Mouse (Mus musculus) neural tube, embryonic 14.5 days (tissue): ENCODE data around the gene Ino80d. TPM values are rescaled to one million over a fixed set of nuclear protein-coding genes. Genes with fewer than 3 reads are reported as not detected.

Experiments
- ATAC-seq: fragments of 200-750 bp; cut with Nextera tagmentation; 2 replicates; pipeline ENCODE4 v1.8.0; 2017; ENCODE audit warnings: low read depth, mild to moderate bottlenecking, moderate TSS enrichment, moderate library complexity
- H3K27ac ChIP-seq: fragments of 300-500 bp; sonication (generic); 2 replicates; pipeline ENCODE4 v1.5.1; 2014; ENCODE audit warnings: low read depth, mild to moderate bottlenecking, control low read depth, low read length, moderate library complexity, mixed read lengths
- H3K27me3 ChIP-seq: fragments of 300-500 bp; sonication (generic); 2 replicates; pipeline ENCODE4 v1.6.1; 2014; ENCODE audit warnings: low read length; ENCODE audit not compliant: control insufficient read depth, insufficient read depth
- H3K36me3 ChIP-seq: fragments of 300-500 bp; sonication (generic); 2 replicates; pipeline ENCODE4 v1.6.1; 2014; ENCODE audit warnings: low read length, mixed read lengths; ENCODE audit not compliant: control insufficient read depth, insufficient read depth
- H3K4me1 ChIP-seq: fragments of 300-500 bp; sonication (generic); 2 replicates; pipeline ENCODE4 v1.6.1; 2014; ENCODE audit warnings: low read length; ENCODE audit not compliant: control insufficient read depth, insufficient read depth
- H3K4me2 ChIP-seq: fragments of 300-500 bp; sonication (generic); 2 replicates; pipeline ENCODE4 v1.6.1; 2014; ENCODE audit warnings: mild to moderate bottlenecking, low read depth, low read length, control low read depth
- H3K4me3 ChIP-seq: fragments of 300-500 bp; sonication (generic); 2 replicates; pipeline ENCODE4 v1.5.1; 2014; ENCODE audit warnings: low read depth, low read length, control low read depth, mixed read lengths
- H3K9ac ChIP-seq: fragments of 300-500 bp; sonication (generic); replicated peaks from 2 replicates; pipeline ENCODE4 v1.6.1; 2014; ENCODE audit warnings: low read depth, mild to moderate bottlenecking, control low read depth, low read length, mixed read lengths
- H3K9me3 ChIP-seq: fragments of 300-500 bp; sonication (generic); 2 replicates; pipeline ENCODE4 v1.6.1; 2016; ENCODE audit warnings: low read length; ENCODE audit not compliant: control insufficient read depth
- WGBS: fragments of 180-500 bp; shearing (Covaris S2); extraction: QIAGEN DNeasy Blood & Tissue Kit; methylation state at CpG from one replicate; pipeline ENCODE4 v1.1.7; 2014; 5-methylcytosine and 5-hydroxymethylcytosine counted together
- polyA plus RNA-seq: library from polyadenylated mRNA; unstranded; fragments of >200 nt; fragmentation: Nextera tagmentation; extraction: Ambion mirVana; gene quantifications from 2 replicates; pipeline ENCODE4 v1.2.1, GENCODE M21; 2014

The Ino80d gene
- polyA plus RNA-seq, 1 experiment from 2014 or later: 13.7 TPM

DNA sequence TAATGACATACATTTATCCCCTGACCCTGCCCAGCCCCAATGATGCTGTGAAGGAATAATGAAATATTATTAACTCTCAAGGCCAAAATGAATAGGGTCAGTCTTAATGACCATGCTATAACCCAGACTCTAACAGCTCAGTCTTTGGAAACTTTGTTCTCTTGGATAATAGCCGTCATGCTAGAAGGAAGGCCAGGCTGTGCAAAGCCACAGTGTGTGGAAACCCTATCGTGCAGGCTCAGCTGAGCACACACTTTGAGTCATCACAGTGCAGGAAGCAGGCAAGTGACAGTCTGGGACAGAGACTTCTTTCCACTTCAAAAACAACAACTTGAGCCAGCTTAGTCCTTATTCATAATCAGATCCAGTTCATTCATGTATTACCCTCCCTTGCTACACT lies 126.9 kb downstream of the Ino80d start:
- no peak for ATAC-seq
- 58% methylated on average over 2 of the region's 2 CpGs for WGBS

DNA sequence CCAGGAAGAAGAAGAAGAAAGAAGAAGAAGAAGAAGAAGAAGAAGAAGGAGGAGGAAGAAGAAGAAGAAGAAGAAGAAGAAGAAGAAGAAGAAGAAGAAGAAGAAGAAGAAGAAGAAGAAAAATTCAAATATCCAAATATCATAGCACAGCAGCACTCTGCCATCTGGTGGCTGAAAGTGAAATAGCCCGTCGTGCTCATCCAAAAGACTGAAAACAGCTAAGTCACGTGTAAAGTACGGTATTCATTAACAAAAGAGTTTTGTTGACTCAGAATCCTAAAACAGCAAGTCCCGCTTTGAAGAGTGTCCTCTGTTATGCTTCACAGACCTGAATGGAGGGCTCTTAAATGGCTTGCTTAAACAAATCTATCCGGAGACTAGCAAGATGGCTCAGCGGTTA lies 128.2 kb downstream of the Ino80d start:
- Histone ChIP-seq H3K36me3 (no peaks in the 10 kb centered on the region), H3K4me3 (no peak overlapping the region)

More for the DNA sequence above, 126.9 kb downstream of the Ino80d start:
- no peak overlapping the region for H3K4me2 ChIP-seq
- H3K27ac ChIP-seq: no peak overlapping the region
- H3K27me3 ChIP-seq: no peaks in the 10 kb centered on the region
- H3K4me3 ChIP-seq: no peak overlapping the region
- H3K36me3 ChIP-seq: no peaks in the 10 kb centered on the region
- H3K9ac ChIP-seq: no peak overlapping the region
- no peaks in the 10 kb centered on the region for H3K9me3 ChIP-seq
- no peaks in the 10 kb centered on the region for H3K4me1 ChIP-seq

DNA sequence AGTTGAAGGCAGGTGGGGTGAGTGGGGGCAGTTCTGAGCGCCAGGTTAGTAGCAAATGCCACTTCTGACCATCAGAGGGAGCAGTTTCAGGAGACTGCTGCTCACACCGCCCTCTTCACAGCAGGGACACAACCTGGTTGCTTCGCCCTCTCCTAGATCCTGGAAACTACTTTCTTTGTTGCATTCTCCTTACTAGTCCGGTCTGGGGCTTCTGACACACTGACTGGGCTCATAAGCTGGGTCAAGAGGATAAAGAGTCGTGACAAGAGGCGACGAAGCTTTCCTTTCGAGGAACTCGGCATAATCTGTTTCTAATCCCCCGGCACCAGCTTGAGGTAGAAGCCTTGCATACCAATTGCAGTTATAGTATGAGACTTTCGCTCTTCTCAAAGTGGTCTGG lies 129.9 kb downstream of the Ino80d start:
- Histone ChIP-seq H3K36me3 (no peaks in the 10 kb centered on the region), H3K4me2 (no peak overlapping the region), H3K9me3 (no peaks in the 10 kb centered on the region), H3K9ac (no peak overlapping the region), H3K4me3 (no peak overlapping the region), H3K4me1 (no peaks in the 10 kb centered on the region), H3K27ac (no peak overlapping the region), H3K27me3 (no peaks in the 10 kb centered on the region)
- no peak for ATAC-seq
- WGBS: 40% methylated on average over 11 of the region's 11 CpGs

More for the DNA sequence above, 128.2 kb downstream of the Ino80d start:
- H3K4me1 ChIP-seq: no peaks in the 10 kb centered on the region
- peak overlapping the region; percentile 33; the same call in 1 of the 2 replicates for H3K4me2 ChIP-seq
- ATAC-seq: no peak
- H3K27ac ChIP-seq: no peak overlapping the region
- H3K9me3 ChIP-seq: no peaks in the 10 kb centered on the region
- H3K9ac ChIP-seq: no peak overlapping the region
- 15% methylated on average over 7 of the region's 7 CpGs for WGBS
- H3K27me3 ChIP-seq: no peaks in the 10 kb centered on the region

DNA sequence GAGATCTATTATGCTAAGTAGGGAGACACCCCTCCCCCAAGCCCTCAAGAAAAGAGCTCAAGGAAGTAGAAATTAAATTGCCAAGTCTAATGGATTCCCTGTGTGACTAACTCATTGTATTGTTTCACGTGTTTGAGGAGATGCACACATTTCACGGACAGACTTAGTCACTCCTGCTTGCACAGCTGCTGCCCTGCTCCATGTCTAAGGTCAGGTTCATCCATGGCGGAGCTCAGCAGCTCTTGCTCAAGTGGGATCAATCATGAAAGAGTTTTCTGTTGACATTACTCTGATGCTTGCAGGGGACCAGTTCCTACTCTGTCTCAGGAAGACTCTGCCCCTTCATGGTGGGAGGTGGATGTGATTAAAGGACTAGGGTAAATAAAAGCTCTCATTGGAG lies 137.7 kb downstream of the Ino80d start:
- Histone ChIP-seq H3K4me3 (no peak overlapping the region), H3K4me1 (no peaks in the 10 kb centered on the region), H3K27me3 (no peaks in the 10 kb centered on the region), H3K4me2 (no peak overlapping the region), H3K36me3 (no peaks in the 10 kb centered on the region), H3K9ac (no peak overlapping the region), H3K27ac (no peak overlapping the region), H3K9me3 (no peaks in the 10 kb centered on the region)
- ATAC-seq: no peak
- 39% methylated on average over 3 of the region's 3 CpGs for WGBS

DNA sequence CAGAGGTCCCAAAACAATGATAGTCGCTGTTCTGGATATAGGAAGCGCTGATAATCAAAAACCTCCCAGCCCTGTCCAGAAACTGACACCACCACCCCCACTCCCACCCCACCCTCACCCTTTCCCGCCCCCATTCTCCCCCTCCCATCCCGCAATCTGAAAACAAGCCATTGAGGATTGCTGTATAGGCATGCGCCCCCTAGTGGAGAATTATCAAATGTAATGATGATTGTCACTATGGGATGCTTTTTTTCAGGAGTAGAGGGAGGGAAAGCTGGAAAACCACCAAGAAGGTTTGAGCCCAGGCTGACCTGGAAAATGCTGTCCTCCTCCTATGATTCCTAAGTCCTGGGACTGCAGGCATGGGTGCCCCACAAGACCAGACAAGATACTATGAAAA lies 147.6 kb downstream of the Ino80d start:
- no peak for ATAC-seq
- H3K27ac ChIP-seq: no peak overlapping the region
- no peaks in the 10 kb centered on the region for H3K9me3 ChIP-seq
- H3K4me1 ChIP-seq: 0 out of 2 replicates have a peak, but pooled peaks cover 8% of the 10 kb centered on the region
- no peak overlapping the region for H3K4me3 ChIP-seq
- no peak overlapping the region for H3K4me2 ChIP-seq
- 21% methylated on average over 5 of the region's 5 CpGs for WGBS
- H3K9ac ChIP-seq: no peak overlapping the region
- no peaks in the 10 kb centered on the region for H3K36me3 ChIP-seq
- no peaks in the 10 kb centered on the region for H3K27me3 ChIP-seq

DNA sequence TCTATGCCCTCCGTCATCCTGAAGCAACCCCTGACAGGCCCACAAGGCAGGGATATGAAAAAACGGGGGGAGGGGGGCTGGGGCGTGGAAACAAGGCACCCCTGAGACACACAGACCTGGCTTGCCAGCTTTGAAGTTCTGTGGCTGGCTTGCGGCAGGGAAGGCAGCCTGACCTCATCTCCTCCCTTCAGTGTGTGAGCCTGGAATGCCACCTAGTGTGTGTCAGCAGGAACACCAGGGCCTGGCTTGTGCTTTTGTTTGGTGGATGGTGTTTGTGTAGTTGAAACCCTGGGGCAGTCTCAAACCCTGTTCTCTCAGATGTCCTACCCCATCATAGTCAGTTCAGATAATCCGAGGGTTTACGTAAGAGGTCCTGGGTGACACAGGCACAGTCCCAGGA lies 150.2 kb downstream of the Ino80d start:
- ATAC-seq: peak; percentile 90
- Histone ChIP-seq H3K36me3 (no peaks in the 10 kb centered on the region), H3K27ac (no peak overlapping the region), H3K4me3 (no peak overlapping the region), H3K9me3 (no peaks in the 10 kb centered on the region), H3K27me3 (no peaks in the 10 kb centered on the region), H3K4me1 (0 out of 2 replicates have a peak, but pooled peaks cover 8% of the 10 kb centered on the region), H3K4me2 (no peak overlapping the region), H3K9ac (no peak overlapping the region)
- WGBS: 25% methylated on average over 6 of the region's 6 CpGs

DNA sequence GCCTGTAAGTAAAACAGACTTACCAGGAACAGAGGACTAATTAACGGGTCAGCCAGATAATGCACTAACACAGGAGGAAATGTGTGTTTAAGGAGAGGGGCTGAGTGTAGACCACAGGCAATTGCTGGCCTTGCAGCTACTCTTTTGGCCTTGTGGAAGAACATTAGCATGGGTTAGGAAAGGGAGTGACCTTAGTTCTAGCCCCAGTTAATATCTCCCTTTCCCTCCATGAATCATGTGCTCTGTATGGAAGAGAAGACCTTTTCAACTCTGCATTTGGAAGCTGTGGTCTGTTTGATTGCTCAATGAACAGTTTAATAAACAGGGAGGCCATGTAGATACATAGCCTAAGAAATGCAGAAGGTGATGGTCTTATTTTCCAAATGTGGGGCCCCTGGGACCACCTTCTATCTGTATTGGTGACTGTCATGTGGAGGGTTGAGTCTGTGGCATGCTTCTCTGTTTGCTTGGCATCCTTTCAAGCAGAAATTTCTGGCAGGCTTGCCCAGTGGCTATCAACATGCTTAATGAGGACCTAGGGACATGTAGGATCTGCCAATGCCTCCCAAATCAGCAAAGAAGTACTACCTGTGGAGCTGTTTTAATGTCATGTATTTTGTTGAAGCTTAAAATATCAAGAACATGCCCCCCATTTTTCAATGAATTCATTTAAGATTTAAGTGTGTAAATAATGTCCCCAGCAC lies 157.4 kb downstream of the Ino80d start:
- Histone ChIP-seq H3K36me3 (no peaks in the 10 kb centered on the region), H3K27ac (no peak overlapping the region), H3K4me1 (no peaks in the 10 kb centered on the region), H3K9me3 (no peaks in the 10 kb centered on the region), H3K4me2 (no peak overlapping the region), H3K9ac (no peak overlapping the region), H3K4me3 (no peak overlapping the region), H3K27me3 (no peaks in the 10 kb centered on the region)
- WGBS: 84% methylated on average over 1 of the region's 1 CpGs
- no peak for ATAC-seq

DNA sequence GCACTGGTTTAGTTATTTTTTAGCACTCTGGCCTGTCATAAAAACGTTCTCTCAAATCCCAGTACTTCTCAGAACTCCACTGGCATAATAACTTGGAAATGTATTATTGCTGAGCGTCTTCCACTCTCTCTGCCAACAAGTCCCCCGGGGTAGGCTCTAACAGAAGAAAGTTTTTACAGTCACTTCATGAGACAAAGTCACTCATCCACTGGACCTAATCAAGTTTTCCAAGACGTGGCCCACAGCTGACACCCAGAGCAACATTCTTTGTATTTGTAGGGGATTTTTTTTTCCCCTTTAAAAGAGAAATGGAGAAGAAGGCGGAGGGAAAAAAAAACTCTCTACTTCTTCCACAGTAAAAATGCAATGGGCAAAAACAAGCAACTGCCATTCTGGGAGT lies 157.9 kb downstream of the Ino80d start:
- Histone ChIP-seq H3K4me3 (no peak overlapping the region), H3K27ac (no peak overlapping the region), H3K36me3 (no peaks in the 10 kb centered on the region), H3K4me2 (no peak overlapping the region), H3K4me1 (no peaks in the 10 kb centered on the region), H3K9ac (no peak overlapping the region), H3K27me3 (no peaks in the 10 kb centered on the region), H3K9me3 (no peaks in the 10 kb centered on the region)
- 78% methylated on average over 5 of the region's 5 CpGs for WGBS
- no peak for ATAC-seq

DNA sequence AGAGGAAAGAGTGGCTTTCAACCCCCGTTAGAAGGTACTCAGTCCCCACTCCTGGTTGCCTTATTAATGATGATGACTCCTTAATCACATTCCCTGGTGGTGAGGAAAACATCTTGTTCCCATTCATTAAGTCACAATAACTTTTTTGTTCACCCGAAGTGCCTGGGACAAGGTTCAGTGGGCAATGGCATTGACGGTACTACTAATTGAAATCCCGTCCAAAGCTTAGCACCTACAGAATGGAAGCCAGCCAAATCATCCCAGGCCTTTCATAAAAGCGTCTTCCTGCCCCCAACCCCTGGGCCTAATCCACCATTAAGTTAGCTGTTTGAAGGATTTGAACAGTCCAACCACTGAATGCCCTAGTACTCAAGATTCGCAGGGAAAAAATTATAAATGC lies 159.1 kb downstream of the Ino80d start:
- WGBS: 38% methylated on average over 6 of the region's 6 CpGs
- H3K36me3 ChIP-seq: no peaks in the 10 kb centered on the region
- H3K9ac ChIP-seq: no peak overlapping the region
- H3K9me3 ChIP-seq: no peaks in the 10 kb centered on the region
- ATAC-seq: no peak
- H3K27ac ChIP-seq: no peak overlapping the region
- H3K4me2 ChIP-seq: no peak overlapping the region
- H3K4me3 ChIP-seq: no peak overlapping the region
- 0 out of 2 replicates have a peak, but pooled peaks cover 6% of the 10 kb centered on the region for H3K4me1 ChIP-seq
- H3K27me3 ChIP-seq: no peaks in the 10 kb centered on the region
